Mouse (Mus musculus) retina, adult 2 months (tissue): ENCODE results near the gene Kdm2b.

Experiments used
- DNase-seq: peaks from one replicate; pipeline ENCODE4 v3.0.0-alpha.2; 2012; ENCODE audit warnings: low read depth, low spot score

Kdm2b gene

DNA sequence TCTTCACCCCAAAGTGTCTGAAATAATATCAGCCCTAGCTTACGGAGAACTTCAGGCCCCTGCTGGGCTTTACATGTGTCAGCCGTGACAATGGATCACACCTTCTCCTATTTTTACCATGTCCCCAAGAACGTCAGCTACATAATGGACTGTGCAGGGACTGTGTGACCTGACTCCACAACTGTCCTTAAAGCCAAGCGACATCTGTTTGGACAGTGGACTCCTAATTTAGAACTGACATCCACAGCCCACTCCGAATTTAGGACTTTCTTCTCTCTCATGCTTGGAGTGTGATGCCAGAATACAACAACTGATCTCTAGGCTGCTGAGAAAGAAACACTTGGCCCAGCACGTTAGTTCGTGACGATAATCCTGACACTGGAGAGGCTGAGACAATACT is 62.5 kb downstream of the Kdm2b start:
- DNase-seq: no peak

DNA sequence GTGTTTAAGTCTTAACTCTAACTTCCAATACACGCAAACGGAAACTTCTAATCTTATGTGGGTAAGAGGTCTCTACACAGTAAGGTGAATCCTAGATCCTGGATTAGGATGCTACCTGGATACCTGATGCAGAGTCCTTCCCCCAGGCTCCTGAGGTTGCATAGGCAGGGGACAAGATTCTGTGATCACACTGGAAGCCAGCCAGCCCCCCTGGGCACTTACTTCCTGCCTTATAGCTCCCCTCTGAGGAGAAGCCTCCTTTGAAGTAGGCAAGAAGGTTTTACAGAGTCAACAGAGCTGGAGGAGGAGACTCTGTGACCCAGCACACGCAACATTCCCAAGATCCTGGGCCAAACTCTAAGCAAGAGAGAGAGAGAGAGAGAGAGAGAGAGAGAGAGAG is 63.3 kb downstream of the Kdm2b start:
- no peak for DNase-seq

DNA sequence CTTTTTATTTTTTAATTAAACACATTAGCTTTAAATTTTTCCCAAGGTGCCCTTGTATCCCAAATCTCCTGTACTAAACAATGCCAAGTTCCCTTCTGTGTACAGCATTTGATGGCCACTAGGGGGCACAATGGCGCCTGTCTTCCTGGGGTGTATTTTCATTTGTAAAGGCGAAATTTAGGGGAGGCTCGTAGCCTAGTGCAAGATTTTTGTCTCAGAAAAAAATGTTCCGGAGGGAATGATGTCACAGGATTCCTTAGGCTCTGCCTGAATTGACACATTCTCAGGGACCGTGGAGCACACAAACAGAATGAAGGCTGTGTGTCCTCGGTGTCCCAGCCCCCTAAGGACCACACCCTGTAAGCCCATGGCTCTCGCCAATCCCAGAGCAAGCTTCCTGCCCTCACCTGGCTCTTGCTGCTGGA is 64.1 kb downstream of the Kdm2b start:
- DNase-seq: peak; percentile 34

DNA sequence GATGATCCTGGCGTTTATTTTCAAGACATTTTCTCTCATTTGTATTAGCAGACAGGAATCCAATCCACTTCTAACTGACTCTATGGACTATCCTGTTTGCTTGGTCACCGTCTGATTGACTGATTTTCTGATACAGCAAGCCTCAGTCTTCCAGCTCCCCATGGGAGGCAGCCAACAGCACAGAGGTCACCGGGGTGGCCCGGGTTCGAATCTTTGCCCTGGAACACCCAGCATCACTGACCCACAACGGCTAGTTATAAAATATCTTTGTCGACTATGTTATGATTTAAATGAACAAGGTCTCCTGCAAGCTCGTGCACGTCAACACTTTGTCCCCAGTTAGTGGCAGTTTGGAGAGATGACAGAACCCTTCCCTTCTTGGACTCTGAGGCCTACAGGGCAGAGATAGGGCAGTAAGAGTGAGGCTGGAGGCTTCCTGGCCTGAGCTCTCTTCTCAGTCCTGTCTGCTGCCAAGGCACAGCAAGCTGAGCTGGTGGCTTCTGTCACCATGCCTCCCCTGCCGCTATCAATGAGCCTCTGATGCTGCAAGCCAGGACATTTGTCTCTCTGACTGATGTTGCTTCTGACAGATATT is 65.7 kb downstream of the Kdm2b start:
- no peak for DNase-seq

DNA sequence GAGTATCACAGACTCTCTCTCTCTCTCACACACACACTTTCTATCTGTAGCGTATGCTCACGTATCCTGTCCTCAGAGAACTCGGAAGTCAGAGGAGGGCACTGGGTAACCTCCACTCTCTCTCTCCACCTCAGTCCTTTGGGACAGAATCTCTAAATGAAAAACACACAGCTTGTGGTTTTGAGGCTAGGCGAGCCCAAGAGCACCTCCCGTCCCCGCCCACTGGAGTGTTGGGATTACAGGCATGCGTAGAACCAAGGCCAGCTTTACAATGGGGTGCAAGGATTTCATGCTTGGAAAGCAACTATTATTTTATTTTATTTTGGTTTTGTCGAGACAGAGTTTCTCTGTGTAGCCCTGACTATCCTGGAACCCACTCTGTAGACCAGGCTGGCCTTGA is 67.7 kb downstream of the Kdm2b start:
- DNase-seq: no peak

DNA sequence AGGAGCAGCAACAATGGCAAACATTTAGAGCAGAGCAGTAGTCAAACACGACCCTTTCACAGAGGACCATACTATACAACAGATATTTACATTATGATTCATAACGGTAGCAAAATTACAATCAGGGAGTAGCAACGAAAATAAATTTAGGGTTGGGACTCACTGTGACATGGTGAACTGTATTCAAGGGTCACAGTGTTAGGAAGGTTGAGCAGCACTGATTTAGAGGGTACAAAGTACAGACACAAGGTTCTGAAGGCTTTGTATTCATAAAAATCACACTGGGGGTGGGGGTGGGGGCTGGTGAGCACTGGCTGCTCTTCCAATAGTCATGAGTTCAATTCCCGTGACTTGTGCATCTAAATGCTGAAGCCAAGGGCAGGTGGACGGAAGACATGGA is 69.1 kb downstream of the Kdm2b start:
- no peak for DNase-seq

DNA sequence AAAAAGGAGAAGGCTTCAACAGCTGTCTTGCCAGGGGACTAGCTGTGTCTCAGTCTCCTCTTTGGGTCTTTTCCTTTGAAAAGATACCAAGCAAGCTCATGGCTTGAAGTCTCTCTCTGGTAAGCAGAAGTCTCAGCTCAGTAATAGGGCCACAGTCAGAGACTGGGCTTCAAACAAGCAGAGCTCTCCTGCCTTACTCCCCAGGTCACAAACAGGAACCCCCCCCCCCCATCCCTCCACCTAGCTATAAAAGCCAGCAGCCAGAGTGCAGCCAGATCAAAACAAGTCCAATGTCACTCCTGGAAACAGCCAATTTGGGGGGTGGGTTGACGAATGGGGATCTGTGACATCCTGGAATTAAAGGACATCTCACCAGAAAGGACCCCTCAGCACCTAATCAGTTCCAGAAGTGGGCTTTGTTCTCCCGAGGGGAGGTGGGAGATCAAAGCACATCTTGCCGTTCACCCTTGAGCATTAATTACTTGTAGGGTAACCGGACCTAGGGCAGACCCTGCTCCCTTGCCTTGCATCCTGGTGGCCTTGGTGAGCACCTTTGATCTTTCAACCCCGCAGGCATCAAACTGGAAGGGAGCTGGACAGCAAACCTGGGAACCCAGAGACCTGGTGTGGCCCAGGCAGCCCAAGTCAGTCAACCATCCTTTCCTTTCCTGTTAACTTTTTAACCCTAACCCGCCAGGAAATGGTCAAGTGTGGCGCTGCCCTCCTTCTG is 71.5 kb downstream of the Kdm2b start:
- DNase-seq: no peak

DNA sequence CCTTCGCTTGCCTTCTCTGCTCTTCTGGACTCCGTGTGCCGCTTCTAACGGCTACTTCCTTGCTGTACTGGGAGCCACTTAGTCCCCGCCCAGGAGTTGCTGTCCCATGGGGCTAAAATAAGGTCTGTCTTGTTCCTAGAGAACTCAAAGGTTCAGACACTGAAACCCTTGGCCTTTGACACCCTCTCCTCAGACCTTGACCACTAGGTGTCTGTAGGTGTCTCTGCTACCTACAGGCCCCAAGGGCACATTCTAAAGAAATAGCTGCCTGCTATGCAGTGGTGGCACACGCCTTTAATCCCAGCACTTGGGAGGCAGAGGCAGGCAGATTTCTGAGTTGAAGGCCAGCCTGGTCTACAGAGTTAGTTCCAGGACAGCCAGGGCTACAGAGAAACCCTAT is 73.5 kb downstream of the Kdm2b start:
- no peak for DNase-seq

DNA sequence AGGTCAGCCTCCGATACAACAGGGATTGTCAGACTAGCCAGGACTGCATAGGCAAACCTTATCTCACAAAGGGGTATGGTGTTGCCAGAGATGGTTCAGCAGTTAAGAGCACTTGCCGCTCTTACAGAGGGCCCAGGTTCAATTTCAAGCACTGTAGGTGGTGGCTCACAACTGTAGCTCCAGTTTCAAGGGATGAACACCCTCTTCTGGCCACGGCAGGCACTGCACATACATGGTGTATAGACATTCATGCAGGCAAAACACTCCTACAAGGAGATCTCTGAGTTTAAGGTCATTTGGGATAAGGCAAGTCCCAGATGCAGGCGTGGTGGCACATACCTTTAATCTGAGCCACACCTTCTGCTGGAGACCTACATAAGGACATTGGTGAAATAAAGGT is 76.8 kb downstream of the Kdm2b start:
- DNase-seq: no peak

DNA sequence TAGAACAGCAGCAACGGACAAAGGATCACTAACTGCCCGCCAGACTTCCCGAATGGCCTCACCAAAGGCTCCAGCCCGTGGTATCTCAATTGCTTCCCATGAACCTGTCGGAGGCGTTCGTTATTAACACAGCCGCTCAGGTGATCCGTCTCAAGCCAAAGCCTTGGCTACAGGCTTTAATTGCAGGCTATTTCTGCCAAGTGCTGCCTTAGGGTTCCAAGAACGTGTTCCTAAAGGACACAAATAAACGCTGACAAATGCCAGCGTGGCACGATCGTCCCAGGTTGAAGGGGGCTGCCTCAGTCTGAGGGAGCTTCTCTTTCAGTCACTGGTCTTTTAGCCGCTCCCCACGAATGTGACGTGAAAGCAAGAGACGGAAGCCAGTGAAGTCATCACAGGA is 80.1 kb downstream of the Kdm2b start:
- no peak for DNase-seq

DNA sequence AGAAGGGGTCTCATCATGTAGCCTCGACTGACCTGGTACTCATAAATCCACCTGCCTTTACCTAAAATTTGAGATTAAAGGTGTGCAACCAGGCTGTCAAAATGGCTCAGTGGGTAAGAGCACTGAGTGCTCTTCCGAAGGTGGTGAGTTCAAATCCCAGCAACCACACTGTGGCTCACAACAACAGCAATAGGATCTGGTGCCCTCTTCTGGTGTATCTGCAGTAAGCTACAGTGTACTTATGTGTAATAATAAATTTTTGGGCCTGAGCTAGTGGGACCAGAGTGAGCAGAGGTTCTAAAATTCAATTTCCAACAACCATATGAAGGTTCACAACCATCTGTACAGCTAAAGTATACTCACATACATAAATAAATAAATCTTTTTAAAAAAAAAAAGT is 81.6 kb downstream of the Kdm2b start:
- DNase-seq: no peak

DNA sequence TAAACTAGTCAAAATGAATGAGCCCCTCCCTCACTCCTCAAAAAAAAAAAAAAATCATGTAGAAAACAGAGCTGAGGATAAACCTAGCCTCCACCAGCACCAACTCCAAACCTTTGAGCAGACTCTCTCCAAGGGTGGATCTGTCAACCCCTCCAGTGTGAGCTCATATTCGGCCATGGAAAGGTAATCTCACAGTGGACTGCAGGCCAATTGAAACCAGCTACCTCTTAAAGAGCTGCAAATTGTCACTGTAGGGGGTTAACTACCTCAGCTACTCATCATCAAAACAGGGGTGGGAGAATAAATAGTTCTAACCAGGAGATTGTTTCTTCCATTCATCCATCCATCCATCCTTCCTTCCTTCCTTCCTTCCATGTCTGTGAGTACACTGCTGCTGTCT is 82.4 kb downstream of the Kdm2b start:
- DNase-seq: no peak

DNA sequence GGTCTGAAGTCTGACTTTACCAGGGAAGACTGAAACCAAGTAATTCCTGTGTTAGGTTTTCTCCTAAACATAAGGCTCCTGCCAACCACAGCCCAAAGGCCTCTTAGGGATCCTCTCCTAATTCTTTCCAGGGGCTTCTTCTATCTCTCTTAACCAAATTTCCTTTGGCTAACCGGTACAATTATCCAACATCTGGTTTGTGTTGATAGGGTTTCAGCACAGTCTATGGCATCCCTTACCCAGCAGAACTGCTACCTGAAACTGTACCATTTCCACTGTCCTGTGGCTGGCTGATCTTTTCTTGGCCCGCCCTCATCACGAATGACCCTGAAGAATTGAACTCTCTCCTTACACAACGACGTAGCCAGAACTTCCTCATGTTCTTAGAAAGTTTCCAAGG is 86.5 kb downstream of the Kdm2b start:
- no peak for DNase-seq

DNA sequence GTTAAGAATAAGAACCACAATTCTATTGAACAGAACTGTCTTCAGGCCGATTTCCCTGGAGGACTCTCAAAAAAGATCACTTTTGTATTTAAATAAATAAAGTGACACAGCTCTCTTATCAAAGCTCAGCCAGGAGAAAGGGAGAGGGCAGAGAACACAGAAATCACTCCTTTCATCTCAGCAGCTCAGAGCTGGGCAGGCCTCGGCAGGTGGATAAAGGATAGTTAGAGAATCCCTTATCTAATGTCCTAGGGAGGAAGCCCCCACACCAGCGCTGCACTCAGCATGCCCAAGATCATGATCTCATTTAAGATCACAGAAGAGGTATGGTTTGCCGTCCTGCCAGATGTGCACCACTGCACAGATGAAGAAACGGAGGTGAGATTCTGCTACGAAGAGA is 87.4 kb downstream of the Kdm2b start:
- DNase-seq: no peak

DNA sequence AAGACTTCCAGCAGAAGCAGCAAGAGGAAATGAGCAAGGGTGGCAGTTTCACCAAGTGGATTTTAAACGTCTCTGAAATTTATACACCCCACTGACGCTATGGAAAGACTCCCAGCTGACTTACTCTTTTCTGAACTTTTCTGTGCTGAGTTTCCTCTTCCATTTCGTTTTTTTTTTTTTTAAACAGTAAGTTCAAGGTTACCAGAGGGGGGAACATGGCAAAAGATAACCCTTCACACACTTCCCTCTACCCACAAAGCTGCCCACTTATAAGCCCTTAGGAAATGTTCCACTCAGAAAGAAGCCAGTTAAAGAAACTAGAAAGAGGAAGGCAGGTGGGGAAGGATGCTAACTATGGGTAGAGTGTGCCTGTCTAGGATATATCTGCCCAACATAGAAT is 88.0 kb downstream of the Kdm2b start:
- no peak for DNase-seq

DNA sequence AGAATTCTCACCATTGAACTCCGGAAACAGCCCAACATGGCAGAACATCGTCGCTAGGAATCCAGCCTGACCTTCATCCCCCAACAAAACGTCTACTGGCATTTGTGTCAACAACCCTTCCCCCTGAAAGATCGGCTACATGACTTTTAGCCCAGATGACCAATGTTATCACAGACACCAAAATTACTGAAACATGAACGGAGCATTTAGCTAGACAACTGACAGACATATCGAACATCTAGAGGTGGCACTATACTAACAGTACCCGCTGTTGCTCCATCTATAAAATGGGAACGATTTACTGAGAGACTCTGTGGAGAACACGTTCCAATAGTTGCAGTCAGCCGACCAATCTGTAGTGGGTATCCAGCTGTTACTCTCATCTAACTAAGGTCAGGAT is 88.4 kb downstream of the Kdm2b start:
- DNase-seq: no peak

DNA sequence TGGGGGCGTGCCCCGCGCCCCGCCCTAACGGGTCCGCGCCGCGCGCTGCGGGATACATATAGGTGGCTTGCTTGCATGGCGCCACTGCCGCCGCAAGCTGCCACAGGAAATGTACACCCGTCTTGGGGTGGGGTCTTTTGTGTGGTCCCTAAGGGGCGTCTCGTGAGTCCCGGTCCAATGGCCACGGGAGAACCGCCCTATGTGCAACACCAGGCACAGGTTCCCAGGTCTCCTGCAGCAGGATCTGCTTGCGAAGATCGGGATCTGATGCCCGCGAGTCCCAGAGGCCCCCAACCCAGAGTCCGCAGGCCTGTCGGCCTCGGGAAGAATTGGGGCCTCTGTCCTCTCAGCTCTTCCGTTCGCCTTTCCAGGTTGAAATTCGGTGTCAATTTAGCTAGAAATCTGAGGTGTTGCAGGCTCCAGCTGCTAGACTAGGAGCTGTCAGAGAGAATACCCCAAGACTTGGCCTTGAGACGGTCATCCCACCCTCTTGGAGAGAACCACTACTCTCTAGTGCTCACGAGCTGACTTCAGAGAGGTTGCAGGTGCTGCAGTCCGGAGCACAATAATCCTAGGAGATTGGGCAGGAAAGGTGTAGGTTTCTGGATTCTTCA is 89.0 kb downstream of the Kdm2b start:
- DNase-seq: no peak

DNA sequence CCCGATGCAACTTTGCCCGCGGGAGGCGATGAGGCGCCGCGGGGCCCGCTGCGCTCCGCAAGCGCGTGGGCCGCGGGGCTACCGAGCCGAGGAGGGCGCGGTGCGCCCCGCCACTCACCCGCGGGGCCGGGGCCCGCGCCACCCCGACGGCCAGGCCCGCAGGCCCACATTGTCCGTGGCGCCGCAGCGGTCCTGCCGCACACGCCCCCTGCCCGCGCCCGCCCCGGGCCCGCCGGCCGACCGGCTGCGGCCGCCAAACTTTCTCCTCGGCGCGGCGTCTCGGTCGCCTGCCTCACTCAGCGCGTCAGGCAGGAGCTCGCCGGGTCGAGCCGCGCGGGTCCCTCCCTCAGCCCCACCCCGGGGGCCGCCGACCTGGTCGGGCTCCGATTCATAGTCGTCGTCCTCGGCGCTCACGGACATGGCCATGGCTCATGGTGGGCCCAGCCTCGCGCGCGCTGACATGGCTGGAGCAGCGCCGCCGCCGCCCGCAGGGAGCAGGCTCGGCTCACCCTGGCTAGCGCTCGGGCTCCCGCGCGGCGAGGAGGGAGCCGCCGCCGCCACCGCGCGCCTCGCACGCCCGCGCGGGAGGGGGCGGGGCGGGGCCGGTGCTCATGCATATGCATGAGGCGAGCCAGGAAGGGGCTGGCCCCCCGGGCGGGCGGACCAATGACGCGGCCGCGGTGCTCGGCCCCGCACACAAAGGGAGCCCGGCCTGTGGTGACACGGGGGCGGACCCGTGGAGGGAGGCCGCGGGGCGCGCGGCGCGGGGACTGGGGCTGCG is 89.7 kb downstream of the Kdm2b start:
- peak; percentile 70 for DNase-seq

DNA sequence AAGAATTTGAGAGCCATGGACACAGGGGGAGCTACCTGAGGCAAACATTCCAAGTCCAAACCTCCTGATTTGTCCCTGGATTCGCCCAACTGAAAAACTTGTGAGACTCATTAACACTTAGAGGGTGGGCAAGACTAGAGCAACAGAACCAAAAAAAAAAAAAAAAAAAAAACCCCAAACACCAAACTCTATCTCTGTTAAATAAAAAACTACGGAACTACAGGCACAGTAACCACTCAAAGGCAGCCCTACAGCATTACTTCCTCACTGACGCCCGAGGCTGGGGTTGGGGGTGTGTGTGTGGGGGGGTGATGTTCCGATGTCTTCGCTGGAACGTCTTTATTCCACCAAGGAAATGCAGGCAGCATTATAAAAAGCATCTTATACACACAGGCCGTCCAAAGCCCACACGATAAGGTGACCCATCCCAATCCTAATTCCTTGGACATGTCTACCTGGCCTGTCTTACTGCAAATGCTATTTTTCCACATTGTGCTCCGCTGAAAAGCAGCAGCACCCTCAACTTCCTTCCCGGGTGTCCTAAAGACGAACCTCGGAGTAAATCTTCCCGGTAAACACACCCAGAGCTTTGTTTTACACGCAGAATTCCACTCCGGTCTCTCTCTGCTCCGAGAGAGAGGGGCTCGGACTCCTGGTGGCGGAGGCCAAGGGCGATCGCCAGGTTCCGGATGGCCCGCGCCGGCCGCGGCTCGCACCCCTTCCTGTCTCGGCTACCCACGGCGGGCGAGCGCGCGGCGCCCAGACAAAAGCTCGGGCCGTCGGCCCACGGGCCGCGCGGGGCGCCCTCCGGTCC is 90.5 kb downstream of the Kdm2b start:
- no peak for DNase-seq

DNA sequence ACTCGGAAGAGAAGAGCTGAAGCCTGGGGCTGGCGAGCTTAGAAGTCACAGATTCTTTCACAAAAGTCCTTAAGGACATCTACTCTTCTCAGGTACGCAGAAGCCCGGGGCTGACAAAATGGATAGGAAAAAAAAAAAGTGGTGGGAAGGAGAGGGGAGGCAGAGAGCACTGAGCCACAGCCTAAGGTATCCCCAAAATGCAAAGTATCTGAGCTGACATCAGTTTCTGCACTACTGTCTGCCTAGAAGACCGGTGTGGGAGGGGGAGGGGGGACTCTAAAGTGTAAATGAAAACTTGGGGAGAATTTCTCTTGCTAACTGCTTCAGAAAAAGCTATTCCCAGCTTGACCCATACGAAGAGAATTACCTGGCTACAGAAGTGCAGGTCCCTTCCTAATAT is 91.5 kb downstream of the Kdm2b start:
- DNase-seq: no peak

DNA sequence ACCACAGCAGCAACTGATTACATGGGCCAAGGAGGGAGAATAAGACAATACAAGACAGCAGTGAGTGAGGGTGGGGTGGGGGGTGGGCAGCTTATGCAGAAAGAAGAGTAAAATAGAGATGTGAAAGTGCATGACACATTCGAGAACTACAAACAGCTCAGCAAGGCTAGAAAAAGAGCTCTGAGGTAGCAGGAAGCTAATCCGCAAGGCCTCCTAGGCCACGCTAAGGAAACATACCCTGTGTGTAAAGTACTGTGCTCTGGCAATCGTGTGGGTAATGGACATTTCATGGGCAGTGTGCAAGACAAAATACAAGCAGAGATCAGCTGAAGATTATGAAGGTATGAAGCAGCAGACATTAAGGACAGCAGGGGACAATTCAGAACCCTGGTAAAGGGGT is 94.8 kb downstream of the Kdm2b start:
- no peak for DNase-seq
